Mouse (Mus musculus) heart, postnatal 0 days (tissue): ENCODE data around the gene Rab21.

Experiments
- CTCF ChIP-seq: IDR thresholded peaks from 2 replicates; pipeline ENCODE4 v1.5.1; 2016; ENCODE audit warnings: antibody characterized with exemption, control low read depth, low read depth
- EP300 ChIP-seq: IDR thresholded peaks from 2 replicates; pipeline ENCODE4 v1.6.1; 2016; ENCODE audit warnings: antibody characterized with exemption, low read depth

DNA sequence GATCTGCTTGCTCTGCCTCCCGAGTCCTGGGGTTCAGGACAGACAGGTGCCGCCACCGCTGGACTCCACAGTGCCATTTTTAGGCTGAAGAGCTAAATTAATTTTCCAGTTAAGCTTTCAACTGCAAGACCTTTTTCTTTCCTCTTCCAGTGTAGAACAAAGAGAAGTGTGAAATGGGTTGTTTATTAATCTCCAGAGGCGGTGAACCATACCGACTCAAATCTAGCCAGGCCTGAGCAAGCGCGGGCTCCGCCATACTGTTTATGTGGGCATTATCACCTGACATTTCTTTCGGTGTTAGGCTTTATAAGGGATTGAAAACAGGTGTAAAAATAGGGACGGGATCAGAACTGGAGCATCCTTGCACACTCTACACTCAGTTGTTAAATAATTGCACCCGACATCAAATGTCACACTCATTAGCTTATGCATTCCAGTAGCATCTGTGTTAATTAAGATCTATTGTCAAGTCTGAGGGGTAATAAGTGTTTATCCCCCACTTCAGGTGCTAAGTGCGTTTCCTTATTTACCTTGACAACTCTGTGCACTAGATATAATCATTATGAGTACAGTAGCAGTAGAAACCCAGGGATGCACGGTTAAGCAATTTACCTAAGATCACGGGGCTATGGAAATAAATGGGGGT lies 1.6 kb downstream of the Rab21 start:
- TF ChIP-seq CTCF (no peak), EP300 (no peak)
